Mouse (Mus musculus) forebrain, postnatal 0 days (tissue): Measurements from ENCODE around the gene Chic1. TPM values are rescaled to one million over a fixed set of nuclear protein-coding genes. Genes with fewer than 3 reads are reported as not detected.

ENCODE experiments used
- ATAC-seq: fragments of 200-750 bp; cut with Nextera tagmentation; 2 replicates; pipeline ENCODE4 v1.8.0; 2017; ENCODE audit warnings: mild to moderate bottlenecking, moderate library complexity
- DNase-seq: peaks from one replicate; pipeline ENCODE4 v3.0.0-alpha.2; 2015
- H3K27ac ChIP-seq: fragments of 300-500 bp; sonication (generic); 2 replicates; pipeline ENCODE4 v1.5.1; 2014; ENCODE audit warnings: low read depth, mild to moderate bottlenecking, antibody characterized with exemption, low read length, moderate library complexity, mixed read lengths
- H3K27me3 ChIP-seq: fragments of 300-500 bp; sonication (generic); 2 replicates; pipeline ENCODE4 v1.6.1; 2014; ENCODE audit warnings: mild to moderate bottlenecking, low read length, mixed read lengths; ENCODE audit not compliant: insufficient read depth
- H3K36me3 ChIP-seq: fragments of 300-500 bp; sonication (generic); 2 replicates; pipeline ENCODE4 v1.6.1; 2014; ENCODE audit warnings: mild to moderate bottlenecking, moderate library complexity; ENCODE audit not compliant: insufficient read depth
- H3K4me1 ChIP-seq: fragments of 300-500 bp; sonication (generic); 2 replicates; pipeline ENCODE4 v1.6.1; 2014; ENCODE audit warnings: antibody characterized with exemption; ENCODE audit not compliant: insufficient read depth
- H3K4me2 ChIP-seq: fragments of 300-500 bp; sonication (generic); 2 replicates; pipeline ENCODE4 v1.6.1; 2014; ENCODE audit warnings: low read depth, mild to moderate bottlenecking, moderate library complexity
- H3K4me3 ChIP-seq: fragments of 300-500 bp; sonication (generic); 2 replicates; pipeline ENCODE4 v1.5.1; 2014; ENCODE audit warnings: low read depth, low read length, mixed read lengths
- H3K9ac ChIP-seq: fragments of 300-500 bp; sonication (generic); 2 replicates; pipeline ENCODE4 v1.6.1; 2014; ENCODE audit warnings: mild to moderate bottlenecking
- H3K9me3 ChIP-seq: fragments of 300-500 bp; sonication (generic); 2 replicates; pipeline ENCODE4 v1.6.1; 2016; ENCODE audit warnings: low read length
- CTCF ChIP-seq: sonication (generic); IDR thresholded peaks from 2 replicates; pipeline ENCODE4 v1.5.1; 2016; ENCODE audit warnings: antibody characterized with exemption, control low read depth, low read depth
- WGBS: fragments of 180-500 bp; shearing (Covaris S2); extraction: QIAGEN DNeasy Blood & Tissue Kit; methylation state at CpG from one replicate; pipeline ENCODE4 v1.1.7; 2014; 5-methylcytosine and 5-hydroxymethylcytosine counted together
- polyA plus RNA-seq: library from polyadenylated mRNA; unstranded; fragments of >200 nt; fragmentation: Nextera tagmentation; extraction: Ambion mirVana; gene quantifications from 2 replicates; pipeline ENCODE4 v1.2.1, GENCODE M21; 2015
- total RNA-seq: library from RNA; depleted of rRNA; stranded (reverse); fragments of >200 nt; gene quantifications from 2 replicates; pipeline ENCODE4 v1.2.3, GENCODE M21; 2014

Chic1 gene
- total and polyA plus RNA-seq, 2 experiments from 2014 or later: 3.4 to 13.5 TPM

- no peak overlapping the region for H3K4me2 ChIP-seq
- H3K4me1 ChIP-seq: no peaks in the 10 kb centered on the region
- H3K27ac ChIP-seq: no peak overlapping the region
- no peaks in the 10 kb centered on the region for H3K9me3 ChIP-seq
- no peaks in the 10 kb centered on the region for H3K36me3 ChIP-seq
- no peak for DNase-seq
- H3K27me3 ChIP-seq: peaks cover 9% of the 10 kb centered on the region; the same call in 1 of the 2 replicates
- ATAC-seq: no peak
- WGBS: 73% methylated on average over 5 of the region's 5 CpGs
- no peak overlapping the region for H3K9ac ChIP-seq
- TF ChIP-seq CTCF: no peak
- H3K4me3 ChIP-seq: no peak overlapping the region
Measured at GRCm38 (mm10) chrX:103331125-103331858, 25.0 kb upstream of the Chic1 start.

- no peak overlapping the region for H3K4me2 ChIP-seq
- no peak for TF ChIP-seq CTCF
- no peaks in the 10 kb centered on the region for H3K36me3 ChIP-seq
- no peak overlapping the region for H3K27ac ChIP-seq
- no peaks in the 10 kb centered on the region; the same call in 1 of the 2 replicates for H3K27me3 ChIP-seq
- DNase-seq (no peak), ATAC-seq (no peak)
- no peaks in the 10 kb centered on the region for H3K4me1 ChIP-seq
- 54% methylated on average over 3 of the region's 3 CpGs for WGBS
- no peak overlapping the region for H3K4me3 ChIP-seq
- no peak overlapping the region for H3K9ac ChIP-seq
- no peaks in the 10 kb centered on the region for H3K9me3 ChIP-seq
Measured at GRCm38 (mm10) chrX:103341369-103342113, 14.7 kb upstream of the Chic1 start.

- Histone ChIP-seq H3K27me3 (no peaks in the 10 kb centered on the region; the same call in 1 of the 2 replicates), H3K27ac (no peak overlapping the region), H3K9me3 (no peaks in the 10 kb centered on the region), H3K4me3 (peak overlapping the region; percentile 55), H3K4me2 (peak overlapping the region; percentile 53; the same call in 1 of the 2 replicates), H3K9ac (no peak overlapping the region), H3K36me3 (no peaks in the 10 kb centered on the region), H3K4me1 (no peaks in the 10 kb centered on the region)
- no peak for TF ChIP-seq CTCF
- 39% methylated on average over 5 of the region's 5 CpGs for WGBS
- DNase-seq: no peak
- peak; percentile 21; the same call in 1 of the 2 replicates for ATAC-seq
Measured at GRCm38 (mm10) chrX:103355784-103356183, 492 bp upstream of the Chic1 start.

GRCm38 (mm10) chrX:103356761-103357236 is 523 bp downstream of the Chic1 start:
- no peaks in the 10 kb centered on the region for H3K4me1 ChIP-seq
- H3K4me2 ChIP-seq: peak overlapping the region; percentile 53
- H3K27ac ChIP-seq: peak overlapping the region; percentile 70
- DNase-seq (peak; percentile 49), ATAC-seq (peak; percentile 70)
- WGBS: 17% methylated on average over 24 of the region's 24 CpGs
- peak overlapping the region; percentile 55 for H3K4me3 ChIP-seq
- TF ChIP-seq CTCF: no peak
- H3K27me3 ChIP-seq: no peaks in the 10 kb centered on the region
- no peaks in the 10 kb centered on the region for H3K36me3 ChIP-seq
- H3K9ac ChIP-seq: peak overlapping the region; percentile 73
- no peaks in the 10 kb centered on the region for H3K9me3 ChIP-seq

- no peaks in the 10 kb centered on the region; the same call in 1 of the 2 replicates for H3K27me3 ChIP-seq
- no peaks in the 10 kb centered on the region for H3K9me3 ChIP-seq
- H3K27ac ChIP-seq: no peak overlapping the region
- H3K4me2 ChIP-seq: no peak overlapping the region
- no peak for ATAC-seq
- no peaks in the 10 kb centered on the region for H3K4me1 ChIP-seq
- no peak for TF ChIP-seq CTCF
- WGBS: 36% methylated on average over 5 of the region's 5 CpGs
- no peak overlapping the region for H3K4me3 ChIP-seq
- H3K9ac ChIP-seq: no peak overlapping the region
- no peaks in the 10 kb centered on the region for H3K36me3 ChIP-seq
- peak; percentile 22 for DNase-seq
Measured at GRCm38 (mm10) chrX:103366201-103366600, 9.9 kb downstream of the Chic1 start.

DNA sequence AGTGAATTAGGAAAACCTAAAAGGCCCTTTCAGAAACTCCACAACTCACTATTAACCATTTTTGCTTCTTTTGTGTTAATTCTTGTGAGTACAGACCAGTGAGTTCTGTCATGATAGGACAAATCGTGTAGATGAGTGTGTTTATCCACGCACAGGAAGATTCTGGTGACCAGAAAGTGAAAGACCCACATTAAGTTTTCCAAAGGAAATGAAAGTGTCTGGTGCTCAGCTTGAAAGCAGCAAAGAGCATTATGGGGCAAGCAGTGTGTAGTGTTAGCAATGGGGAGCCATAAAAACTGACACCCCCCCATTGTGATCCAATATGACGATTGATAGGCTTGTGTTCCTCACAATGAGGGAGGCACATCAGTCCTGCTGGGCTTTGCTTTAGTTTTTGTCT is 12.4 kb downstream of the Chic1 start:
- Histone ChIP-seq H3K27me3 (no peaks in the 10 kb centered on the region; the same call in 1 of the 2 replicates), H3K4me3 (no peak overlapping the region), H3K4me2 (no peak overlapping the region), H3K9me3 (no peaks in the 10 kb centered on the region), H3K4me1 (no peaks in the 10 kb centered on the region), H3K27ac (no peak overlapping the region), H3K9ac (no peak overlapping the region), H3K36me3 (no peaks in the 10 kb centered on the region)
- WGBS: 60% methylated on average over 3 of the region's 3 CpGs
- no peak for ATAC-seq
- no peak for TF ChIP-seq CTCF
- DNase-seq: no peak

GRCm38 (mm10) chrX:103371221-103371620 is 14.9 kb downstream of the Chic1 start:
- no peak for DNase-seq
- no peaks in the 10 kb centered on the region; the same call in 1 of the 2 replicates for H3K27me3 ChIP-seq
- no peak overlapping the region for H3K27ac ChIP-seq
- H3K9ac ChIP-seq: no peak overlapping the region
- H3K4me2 ChIP-seq: no peak overlapping the region
- WGBS: 66% methylated on average over 2 of the region's 2 CpGs
- no peak for TF ChIP-seq CTCF
- no peaks in the 10 kb centered on the region for H3K36me3 ChIP-seq
- ATAC-seq: no peak
- H3K4me1 ChIP-seq: no peaks in the 10 kb centered on the region
- no peaks in the 10 kb centered on the region for H3K9me3 ChIP-seq
- no peak overlapping the region for H3K4me3 ChIP-seq
